Comparison of ENCODE assay signal across 8 mouse cellular contexts in the genomic region with DNA sequence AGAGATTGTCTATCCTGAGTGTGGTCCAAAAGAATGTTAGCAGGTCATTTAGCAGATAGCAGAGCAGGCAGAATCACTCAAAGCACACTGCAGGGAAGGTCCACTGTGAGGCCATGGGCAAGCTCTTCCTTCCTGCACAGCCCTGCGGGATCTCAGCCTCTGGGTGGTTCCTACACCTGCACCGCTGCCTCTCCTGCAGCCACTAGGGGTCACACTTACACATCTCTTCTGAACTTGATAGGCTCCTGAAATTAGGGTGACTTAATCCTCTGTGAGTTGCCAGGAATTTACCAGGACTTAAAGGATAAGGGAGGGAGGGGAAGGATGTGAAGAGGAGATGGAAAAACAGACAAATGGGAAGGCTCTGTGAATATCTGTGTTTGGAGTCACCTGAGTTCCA.
A peak's percentile ranks its signal among the peaks of the same experiment; 100 is the strongest.
DNase-seq lines count a peak whose midpoint lies in the region; ATAC-seq and TF ChIP-seq lines count a peak whose summit lies in the region.

No protein-coding gene starts in this region.

- intact Hi-C loops in heart, postnatal 10 days (cut with DNase I), result loop anchor here (1.0 to 2.0 kb wide), 2 partner anchors 292 to 318 kb away; no protein-coding TSS in a partner anchor

- DNase-seq in urinary bladder, postnatal 14 days (ENCODE audit: low spot score), result peak; percentile 54
- no peak for DNase-seq in urinary bladder, adult 2 months (ENCODE audit: low spot score)
- peak; percentile 86 for DNase-seq in embryo, embryonic 10 days (ENCODE audit: low spot score)
- DNase-seq in heart, postnatal 10 days, result peak; percentile 65 to 73
- peak; percentile 57 to 69 for DNase-seq in kidney, postnatal 25 days
- DNase-seq in liver, embryonic 14.5 days (ENCODE audit: low read depth in 3 of 3, low spot score in 3 of 3), result no peak
- peak; percentile 4 to 43 for DNase-seq in thymus, postnatal 10 days (ENCODE audit: low spot score in 2 of 2)

- no peaks in the 10 kb centered on the region for H3K36me3 ChIP-seq in liver, embryonic 14.5 days (replicated peaks; ENCODE audit: control insufficient read depth, insufficient read depth, low read depth)
- no peaks in the 10 kb centered on the region for H3K36me3 ChIP-seq in neural tube, embryonic 12.5 days

- H3K4me3 ChIP-seq in liver, embryonic 14.5 days (ENCODE audit: insufficient read depth in 1 of 2, low read depth in 2 of 2, low read length in 2 of 2), result no peak overlapping the region
- no peak overlapping the region for H3K4me3 ChIP-seq in neural tube, embryonic 12.5 days

- H3K4me1 ChIP-seq in liver, embryonic 14.5 days (replicated peaks; ENCODE audit: control insufficient read depth in 2 of 2, insufficient read depth in 2 of 2, low read length in 1 of 2), result no peaks in the 10 kb centered on the region
- H3K4me1 ChIP-seq in neural tube, embryonic 12.5 days, result peaks cover 4% of the 10 kb centered on the region; the same call in 1 of the 2 replicates

- H3K9ac ChIP-seq in liver, embryonic 14.5 days (replicated peaks), result no peak overlapping the region
- H3K9ac ChIP-seq in neural tube, embryonic 12.5 days, result no peak overlapping the region

- H3K27ac ChIP-seq in liver, embryonic 14.5 days, result no peak overlapping the region
- no peak overlapping the region for H3K27ac ChIP-seq in neural tube, embryonic 12.5 days

- TF ChIP-seq CTCF in liver, embryonic 14.5 days (IDR thresholded peaks at IDR 0.05; ENCODE audit: low read depth), result peak; percentile 74

- no peaks in the 10 kb centered on the region for H3K9me3 ChIP-seq in liver, embryonic 14.5 days (ENCODE audit: control insufficient read depth, low read length)
- no peaks in the 10 kb centered on the region for H3K9me3 ChIP-seq in neural tube, embryonic 12.5 days

- H3K27me3 ChIP-seq in liver, embryonic 14.5 days (ENCODE audit: control insufficient read depth, insufficient read depth, low read length), result no peaks in the 10 kb centered on the region
- no peaks in the 10 kb centered on the region; the same call in 1 of the 2 replicates for H3K27me3 ChIP-seq in neural tube, embryonic 12.5 days (replicated peaks)

- no peak for TF ChIP-seq EP300 in liver, embryonic 14.5 days (IDR thresholded peaks at IDR 0.05; ENCODE audit: low read depth)

- 0% methylated on average over 2 of the region's 2 CpGs for WGBS in liver, embryonic 14.5 days (ENCODE audit: insufficient replicate concordance)
- WGBS in neural tube, embryonic 12.5 days, result 3% methylated on average over 2 of the region's 2 CpGs

- no peak for ATAC-seq in liver, embryonic 14.5 days (ENCODE audit: insufficient read depth)
- ATAC-seq in neural tube, embryonic 12.5 days (ENCODE audit: low FRiP score, low read depth), result peak; percentile 72

- H3K4me2 ChIP-seq in liver, embryonic 14.5 days (ENCODE audit: low read depth), result no peak overlapping the region
- no peak overlapping the region for H3K4me2 ChIP-seq in neural tube, embryonic 12.5 days (replicated peaks)

Comparison
In these comparisons a context has a peak if more than half of its experiments do, and no peak if none do; other contexts are left out.
1. DNase-seq: peak in urinary bladder, postnatal 14 days (single experiment), embryo, embryonic 10 days (single experiment), heart, postnatal 10 days (2 of 2), kidney, postnatal 25 days (2 of 2) and thymus, postnatal 10 days (2 of 2); none in urinary bladder, adult 2 months (single experiment) and liver, embryonic 14.5 days (0 of 3).